Mouse (Mus musculus): ENCODE measurements around the gene Zfp458.
"Not testable (repeated sequence)": the region's sequence is repeated elsewhere in the genome, so short reads cannot be mapped to it uniquely, and the experiment has no call there.

Zfp458 gene

DNA sequence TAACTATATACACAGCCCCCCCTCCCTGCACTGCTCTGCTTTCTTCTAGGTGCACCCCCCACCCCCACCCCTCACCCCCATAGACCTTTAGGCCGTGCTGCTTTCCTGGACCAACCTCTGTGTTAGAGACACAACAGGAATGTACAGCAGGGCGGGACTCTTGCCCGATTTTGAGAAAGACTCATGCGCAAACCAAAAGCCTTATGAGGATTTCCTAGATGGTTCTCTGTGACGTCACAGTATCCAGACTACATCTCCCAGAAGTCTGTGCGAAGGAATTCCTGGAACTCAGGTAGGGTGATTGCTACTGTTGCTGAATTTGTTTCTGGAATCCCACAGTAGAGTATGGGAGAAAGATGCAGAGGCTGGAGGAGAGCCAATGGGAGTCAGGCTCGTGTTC is at the start of gene Zfp458:
Gene Zfp458 (minus strand): TSS at position 153 of the 400 bp plus-strand sequence.
- DNase-seq = peak; percentile 25

DNA sequence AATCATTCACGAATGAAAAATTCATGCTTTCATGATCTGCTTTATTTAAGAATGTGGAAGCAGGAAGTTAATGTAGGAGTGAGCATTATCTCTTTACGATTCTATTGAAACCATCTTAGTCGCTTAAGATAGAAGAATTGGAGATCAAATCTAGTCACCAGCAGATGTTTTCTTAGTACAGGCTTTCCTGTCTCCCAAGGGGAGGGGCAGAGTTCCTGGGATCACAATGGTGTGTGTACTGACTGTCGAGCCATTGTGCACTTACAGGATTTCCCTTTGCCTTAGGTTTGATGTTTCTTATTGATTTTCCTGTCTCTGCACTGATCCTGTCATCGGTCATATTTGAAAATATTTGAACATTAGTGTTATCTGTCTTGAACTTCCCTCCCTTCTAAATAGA is 28.5 kb upstream of the Zfp458 start:
- DNase-seq = no peak

DNA sequence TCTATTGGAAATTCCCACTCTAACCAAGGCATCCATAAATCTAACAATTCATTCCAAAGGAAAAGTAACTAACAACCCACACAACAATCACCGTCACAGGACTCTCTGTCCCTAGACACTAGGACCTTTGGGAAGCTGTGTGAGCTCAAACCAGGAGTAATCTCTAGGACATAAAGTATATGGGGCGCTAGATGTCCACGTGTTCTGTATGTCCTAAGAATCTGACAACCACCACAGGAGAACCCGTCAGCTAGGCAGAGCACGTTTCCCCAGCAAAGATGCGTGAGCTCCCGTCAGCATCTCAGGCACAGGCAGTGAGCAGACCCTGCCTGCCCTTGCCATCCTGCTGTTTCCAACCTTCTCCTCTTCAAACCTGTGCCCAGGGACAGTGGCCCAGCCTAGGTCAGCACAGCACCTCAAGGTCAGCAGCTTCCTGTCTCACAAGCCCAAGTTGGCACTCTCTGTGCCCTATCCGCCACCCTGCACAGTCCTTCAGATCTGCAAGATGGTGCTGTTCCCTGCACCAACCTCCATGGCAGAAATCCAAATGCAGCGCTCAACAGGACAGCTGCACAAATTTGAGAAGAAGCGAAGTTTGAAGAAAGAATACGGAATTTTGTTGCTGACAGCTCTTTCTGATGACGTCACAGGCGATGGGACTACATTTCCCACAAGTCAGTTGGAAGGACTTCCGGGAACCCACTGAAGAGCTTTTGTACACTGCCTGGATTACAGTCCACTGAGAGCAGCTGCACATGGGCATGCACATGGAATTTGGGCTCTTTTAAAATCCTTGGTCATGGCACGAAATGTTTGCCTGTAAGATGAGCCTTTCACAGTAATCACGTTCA is 27.8 kb upstream of the Zfp458 start, which contains the start of gene Zfp457:
Gene Zfp457 (minus strand): TSS at position 664 of the 851 bp plus-strand sequence.
- DNase-seq = peak; percentile 91

DNA sequence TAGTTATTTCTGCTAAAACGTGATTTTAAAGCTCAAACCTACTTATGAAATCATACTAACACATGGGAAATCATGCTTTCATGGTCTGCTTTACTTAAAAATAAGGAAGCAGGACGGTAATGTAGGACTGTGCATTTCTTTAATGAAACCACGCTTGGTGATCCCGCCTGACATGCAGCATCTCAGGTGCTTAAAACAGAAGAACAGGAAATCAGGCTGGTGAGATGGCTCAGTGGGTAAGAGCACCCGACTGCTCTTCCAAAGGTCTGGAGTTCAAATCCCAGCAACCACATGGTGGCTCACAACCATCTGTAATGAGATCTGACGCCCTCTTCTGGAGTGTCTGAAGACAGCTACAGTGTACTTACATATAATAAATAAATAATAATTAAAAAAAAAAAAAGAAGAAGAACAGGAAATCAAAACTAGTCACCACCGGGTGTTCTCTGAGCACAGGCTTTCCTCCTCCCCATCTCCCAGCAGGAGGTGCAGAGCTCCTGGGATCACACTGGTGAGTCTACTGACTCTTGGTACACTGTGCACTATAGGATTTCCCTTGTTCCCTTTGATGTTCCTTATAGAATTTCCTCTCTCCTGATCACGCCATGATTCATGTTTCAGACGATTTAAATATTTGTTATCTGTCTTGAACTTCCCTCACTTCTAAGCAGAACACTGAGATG is 8.7 kb downstream of the Zfp458 start:
- not testable (repeated sequence) for DNase-seq

DNA sequence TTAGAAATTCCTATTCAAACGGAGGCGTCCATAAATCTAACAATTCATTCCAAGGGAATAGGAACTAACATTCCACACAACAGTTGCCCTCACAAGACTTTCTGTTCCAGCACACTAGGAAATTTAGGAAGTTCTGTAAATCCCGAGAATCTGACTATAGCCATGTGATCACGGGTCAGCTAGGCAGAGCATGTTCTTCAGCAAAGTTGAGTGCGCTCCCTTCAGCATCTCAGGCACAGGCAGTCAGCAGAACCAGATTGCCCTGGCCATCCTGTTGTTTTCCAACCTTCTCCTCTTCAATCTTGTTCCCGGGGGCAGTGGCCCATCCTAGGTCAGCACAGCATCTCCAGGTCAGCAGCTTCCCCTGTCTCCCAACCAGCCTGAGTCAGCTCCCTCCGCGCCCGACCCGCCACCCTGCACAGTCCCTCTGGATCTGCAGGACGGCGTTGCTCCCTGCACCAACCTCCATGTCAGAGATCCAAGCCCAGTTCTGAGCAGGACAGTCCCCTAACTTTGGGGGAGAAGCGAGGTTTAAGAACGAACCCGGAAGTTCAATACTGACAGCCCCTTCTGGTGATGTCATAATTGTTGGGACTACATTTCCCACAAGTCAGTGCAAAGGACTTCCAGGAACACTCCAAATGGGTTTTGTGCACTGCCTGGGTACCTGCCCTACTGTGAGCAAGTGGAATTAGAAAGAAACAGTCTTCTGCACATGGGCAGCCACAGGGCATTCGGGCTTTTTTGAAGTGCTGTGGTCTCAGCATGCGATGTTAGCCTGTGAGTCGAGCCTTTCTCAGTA is 9.5 kb downstream of the Zfp458 start:
- peak; percentile 72 for DNase-seq

DNA sequence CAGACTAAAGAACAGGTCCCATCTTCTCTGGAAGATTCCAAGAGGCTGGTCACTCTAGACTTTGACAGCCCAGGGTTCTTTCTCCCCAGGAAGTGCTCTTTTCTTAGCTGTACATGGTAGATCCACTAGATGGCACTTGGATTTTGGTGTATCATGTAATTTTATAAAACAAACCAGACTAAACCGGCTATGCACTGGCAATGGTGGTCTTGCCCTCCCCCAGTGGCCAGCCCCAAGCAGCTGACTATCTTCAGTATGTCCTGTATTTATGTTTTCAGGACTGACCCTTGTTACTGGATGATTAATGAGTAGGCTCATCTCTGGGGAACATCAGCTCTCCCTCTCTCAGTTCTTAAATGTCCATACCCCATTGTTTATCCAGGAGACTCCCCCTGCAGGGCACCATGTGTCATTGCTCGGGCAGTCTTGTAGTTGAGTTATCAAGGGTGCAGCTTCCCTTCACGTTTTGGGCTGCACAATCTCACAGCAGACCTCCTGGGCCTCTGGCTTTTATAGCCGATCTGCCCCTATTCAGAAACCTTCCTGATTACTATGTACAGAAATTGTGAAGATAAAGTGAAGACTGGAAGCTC is 64.2 kb downstream of the Zfp458 start:
- no peak for DNase-seq
